Mouse (Mus musculus): ENCODE results near the gene Zfp683. TPM values are rescaled to one million over a fixed set of nuclear protein-coding genes. Genes with fewer than 3 reads are reported as not detected.
A peak's percentile ranks its signal among the peaks of the same experiment; 100 is the strongest.

Gene Zfp683
- total RNA-seq, 4 experiments from 2014 or later: not detected

DNA sequence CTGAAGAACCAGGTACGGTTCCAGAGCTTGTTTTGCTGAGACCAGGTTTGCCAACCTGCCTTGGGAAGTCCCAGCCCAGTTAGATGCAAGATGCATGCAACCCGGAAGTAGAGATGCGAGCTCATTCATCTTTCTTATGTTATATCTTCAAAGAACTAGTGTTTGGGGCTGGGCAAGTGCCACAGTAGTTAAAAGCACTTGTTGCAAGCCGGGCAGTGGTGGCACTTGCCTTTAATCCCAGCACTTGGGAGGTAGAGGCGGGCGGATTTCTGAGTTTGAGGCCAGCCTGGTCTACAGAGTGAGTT is 37.5 kb downstream of the Zfp683 start:
- DNase-seq (ENCODE audit: low spot score in 2 of 2): no peak

GRCm38 (mm10) chr4:134092382-134093288 is 39.0 kb downstream of the Zfp683 start:
- no peak for DNase-seq (ENCODE audit: low spot score in 2 of 2)

DNA sequence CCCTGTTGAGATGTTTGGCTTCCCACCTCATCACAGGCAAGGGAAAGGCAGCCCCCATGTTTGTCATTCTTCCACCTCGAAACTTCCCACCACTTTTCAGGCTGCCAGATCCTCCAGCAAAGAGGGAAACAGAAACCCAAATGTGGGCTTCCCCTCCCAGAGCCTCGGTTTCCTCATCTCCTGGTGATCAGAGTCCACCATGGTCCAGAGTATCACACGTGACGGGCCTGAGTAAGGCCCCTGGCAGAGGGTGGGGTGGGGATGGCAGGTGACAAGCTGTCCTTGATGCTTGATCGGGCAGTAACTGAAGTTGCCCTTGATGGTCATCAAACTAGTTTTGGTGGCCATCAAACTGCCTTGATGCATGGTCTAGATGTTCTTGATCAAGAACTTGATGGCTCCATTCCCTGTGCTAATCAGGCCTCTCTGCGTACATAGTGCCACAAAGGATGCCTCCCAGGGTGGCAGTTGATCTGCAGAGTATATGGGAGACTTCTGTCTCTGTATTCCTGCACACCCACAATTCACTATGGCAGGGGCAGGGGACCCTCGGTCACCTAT is 40.4 kb downstream of the Zfp683 start:
- DNase-seq (ENCODE audit: low spot score in 2 of 2): no peak

GRCm38 (mm10) chr4:134094923-134095547 is 41.4 kb downstream of the Zfp683 start, which contains the start of gene Cd52:
Gene Cd52 (minus strand): TSS chr4:134095082.
- no peak for DNase-seq (ENCODE audit: low spot score in 2 of 2)

DNA sequence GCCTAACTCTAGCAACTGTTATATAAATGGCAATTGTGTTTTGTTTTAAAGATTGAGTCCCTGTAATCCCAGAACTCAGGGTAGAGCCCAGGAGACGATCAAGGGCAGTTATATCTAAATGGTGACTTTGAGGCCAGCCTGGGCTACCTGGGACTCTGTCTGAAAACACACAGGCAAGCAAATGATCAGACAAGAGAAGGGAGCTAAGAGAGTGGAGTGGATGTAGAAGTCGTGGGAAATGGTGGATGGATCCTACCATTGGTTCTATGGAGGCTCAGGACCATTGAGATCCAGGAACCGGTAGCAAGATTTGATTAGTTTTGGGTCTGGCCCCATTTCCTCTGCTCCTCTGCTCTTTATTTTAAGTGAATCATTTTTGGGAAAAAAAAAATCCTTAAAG is 42.5 kb downstream of the Zfp683 start:
- DNase-seq (ENCODE audit: low spot score in 2 of 2): no peak

DNA sequence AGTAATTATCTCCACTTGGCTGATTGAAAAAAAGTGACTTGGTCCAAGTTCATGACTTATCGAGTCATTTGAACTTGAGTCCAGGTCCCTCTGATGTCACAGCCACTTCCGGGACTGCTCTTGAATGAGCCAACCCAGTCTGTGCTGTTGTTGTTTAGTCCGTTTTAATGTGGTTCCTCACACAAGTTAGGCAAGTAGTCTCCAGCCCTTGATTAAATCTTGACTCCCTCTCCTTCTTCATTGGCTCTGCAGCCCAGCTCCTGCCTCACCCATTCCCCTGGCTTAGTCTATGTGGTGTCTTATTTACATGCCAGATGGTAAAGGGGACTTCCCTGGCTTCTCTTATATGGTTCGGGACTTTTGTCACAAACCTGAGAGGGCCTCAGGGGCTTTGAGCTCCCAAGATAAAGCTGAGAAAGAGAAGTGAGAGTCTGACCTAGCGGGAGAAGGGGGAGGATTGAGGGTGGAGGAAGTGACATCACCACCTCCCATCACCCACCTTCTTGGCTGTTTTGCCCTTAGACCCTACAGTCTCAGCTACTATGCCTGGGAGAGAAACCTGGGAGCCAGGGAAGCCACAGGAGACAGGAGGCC is 43.5 kb downstream of the Zfp683 start:
- no peak for DNase-seq (ENCODE audit: low spot score in 2 of 2)

GRCm38 (mm10) chr4:134098628-134099027 is 45.0 kb downstream of the Zfp683 start:
- DNase-seq (ENCODE audit: low spot score in 2 of 2): peak in 1 of 2 experiments; percentile 51

DNA sequence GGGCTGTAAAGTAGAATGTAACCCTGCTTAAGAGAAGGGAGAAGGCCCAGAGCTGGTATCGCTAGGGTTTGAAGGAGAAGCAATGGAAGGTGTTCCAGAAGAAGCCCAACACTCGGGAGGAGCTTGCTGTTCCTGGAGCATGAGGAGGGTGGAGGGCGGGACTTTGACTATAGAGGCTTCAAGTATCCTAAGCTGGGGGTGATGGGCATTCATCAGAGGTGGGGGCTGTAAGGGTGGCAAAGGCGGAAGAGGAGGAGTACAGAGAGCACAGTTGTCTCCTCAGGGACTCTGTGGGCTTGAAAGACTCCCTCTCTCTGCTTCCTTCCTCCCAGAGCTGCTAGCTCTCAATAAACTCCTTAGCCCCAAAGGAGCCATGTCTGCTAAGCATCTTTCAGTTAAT is 46.6 kb downstream of the Zfp683 start:
- DNase-seq (ENCODE audit: low spot score in 2 of 2): no peak

DNA sequence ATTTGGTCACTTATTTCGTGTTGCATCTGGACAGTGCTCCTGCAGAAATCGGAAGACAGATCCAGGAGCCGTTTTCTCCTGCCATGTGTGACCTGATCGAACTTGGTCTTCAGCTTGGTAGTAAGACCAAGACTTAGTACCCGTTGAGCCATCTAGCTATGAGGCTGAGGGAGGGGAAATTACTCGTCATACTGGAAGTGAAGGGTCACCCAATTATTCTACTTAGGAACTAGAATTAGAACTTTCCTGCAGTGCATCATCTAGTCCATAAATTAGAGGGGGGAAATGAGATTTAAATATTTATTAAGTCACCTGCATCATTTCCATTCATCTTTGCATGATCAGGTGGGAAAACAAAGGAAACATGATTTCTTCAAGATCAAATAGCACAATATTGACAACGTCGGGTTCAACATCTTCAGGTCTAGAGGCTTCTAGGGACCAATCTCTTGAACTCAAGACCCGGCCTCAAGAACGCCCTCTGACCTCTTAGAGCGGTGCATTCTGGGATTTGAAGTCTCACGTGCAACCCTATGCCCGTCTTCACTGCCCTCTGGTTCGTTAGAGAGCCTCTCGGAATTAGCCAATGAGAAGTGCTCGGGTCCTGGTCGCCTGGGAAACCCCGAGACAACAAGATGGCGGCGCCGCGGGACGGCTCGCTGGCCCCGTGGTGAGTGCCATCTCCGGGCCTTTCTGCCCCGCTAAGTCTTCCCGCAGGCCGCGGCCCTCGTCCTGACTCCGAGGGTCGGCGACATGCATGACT is 48.5 kb downstream of the Zfp683 start, which contains the start of gene Ubxn11:
Gene Ubxn11 (plus strand): TSS at position 592 of the 763 bp plus-strand sequence.
- peak; percentile 88 to 92 for DNase-seq (ENCODE audit: low spot score in 2 of 2)

GRCm38 (mm10) chr4:134102742-134103119 is 49.1 kb downstream of the Zfp683 start:
- DNase-seq (ENCODE audit: low spot score in 2 of 2): no peak

GRCm38 (mm10) chr4:134106105-134106504 is 52.5 kb downstream of the Zfp683 start:
- no peak for DNase-seq (ENCODE audit: low spot score in 2 of 2)

DNA sequence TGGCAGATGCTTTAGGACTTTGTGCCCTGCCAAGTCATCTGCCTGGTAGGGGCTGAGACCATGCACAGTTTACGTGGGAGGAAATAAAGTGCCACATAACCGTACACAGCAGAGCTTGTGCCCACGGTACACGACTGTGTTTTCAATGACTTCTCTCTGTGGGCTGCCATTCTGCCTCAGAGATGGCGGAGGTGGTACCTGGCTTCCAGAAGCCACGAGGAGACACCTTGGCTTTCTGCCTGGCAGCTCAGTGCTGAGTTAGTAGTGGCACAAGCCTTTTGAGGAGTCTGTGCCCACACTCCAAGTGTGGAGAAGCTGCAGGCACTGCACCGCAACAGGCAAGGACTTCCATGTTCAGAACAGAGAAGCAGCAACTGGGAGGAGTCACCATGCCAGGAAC is 54.1 kb downstream of the Zfp683 start:
- DNase-seq (ENCODE audit: low spot score in 2 of 2): peak in 1 of 2 experiments; percentile 87

- DNase-seq (ENCODE audit: low spot score in 2 of 2): no peak
These were observed 54.6 kb downstream of the Zfp683 start for GRCm38 (mm10) chr4:134108196-134108595.

Other genes starting within 250 kb of the Zfp683 start
- 10 to 100 TPM; 15.3 to 19.2 (median 17.7) TPM for gene Rps6ka1, start 166.0 kb upstream of the Zfp683 start, total RNA-seq (2022)
- gene Hmgn2, start 85.2 kb upstream of the Zfp683 start, total RNA-seq (2022): 100 to 1,000 TPM; 115 to 129 (median 119) TPM
- gene Dhdds, start 52.9 kb upstream of the Zfp683 start, total RNA-seq (2022): 10 to 100 TPM; 63.6 to 73.6 (median 68.4) TPM
- gene Lin28a, start 35.0 kb upstream of the Zfp683 start, total RNA-seq (2022): not detected
- gene Crybg2, start 7.0 kb downstream of the Zfp683 start, total RNA-seq (2022): 1 to 10 TPM; 3.6 to 6.8 (median 5.8) TPM
- 10 to 100 TPM in 2 of 4 experiments, 1 to 10 TPM in 2; 2.5 to 32.5 (median 12.8) TPM for gene Cd52, start 41.2 kb downstream of the Zfp683 start, total RNA-seq (2022)
- 10 to 100 TPM; 33.5 to 51.3 (median 43.0) TPM for gene Ubxn11, start 48.7 kb downstream of the Zfp683 start, total RNA-seq (2022)
- gene Sh3bgrl3, start 75.0 kb downstream of the Zfp683 start, total RNA-seq (2022): 100 to 1,000 TPM; 192 to 255 (median 224) TPM
- gene Cep85, start 133.3 kb downstream of the Zfp683 start, total RNA-seq (2022): 10 to 100 TPM; 17.1 to 18.7 (median 17.7) TPM
- not detected for gene Gm7534, start 149.2 kb downstream of the Zfp683 start, total RNA-seq (2022)
- not detected for gene Catsper4, start 173.5 kb downstream of the Zfp683 start, total RNA-seq (2022)
- under 1 TPM in 3 of 4 experiments, not detected in 1; 0.36 to 0.74 (median 0.57) TPM for gene Cnksr1, start 184.6 kb downstream of the Zfp683 start, total RNA-seq (2022)
- gene E130218I03Rik, start 189.8 kb downstream of the Zfp683 start, total RNA-seq (2022): not detected
- gene Zfp593, start 191.8 kb downstream of the Zfp683 start, total RNA-seq (2022): 10 to 100 TPM; 10.9 to 12.1 (median 11.3) TPM
- not detected for gene Gm30191, start 193.1 kb downstream of the Zfp683 start, total RNA-seq (2022)
- gene Grrp1, start 200.3 kb downstream of the Zfp683 start, total RNA-seq (2022): 1 to 10 TPM; 2.6 to 4.3 (median 3.5) TPM
- gene Pdik1l, start 234.1 kb downstream of the Zfp683 start, total RNA-seq (2022): 10 to 100 TPM; 15.8 to 22.4 (median 19.3) TPM

All from left cerebral cortex, adult 8-10 months (tissue).